Mouse (Mus musculus): ENCODE measurements at regions not wholly inside any gene's neighbourhood (a gene's known extent, or its start where the extent isn't known, plus 50 kb on each side); places are given as distances from the start of the nearest gene placed in this dataset.

DNA sequence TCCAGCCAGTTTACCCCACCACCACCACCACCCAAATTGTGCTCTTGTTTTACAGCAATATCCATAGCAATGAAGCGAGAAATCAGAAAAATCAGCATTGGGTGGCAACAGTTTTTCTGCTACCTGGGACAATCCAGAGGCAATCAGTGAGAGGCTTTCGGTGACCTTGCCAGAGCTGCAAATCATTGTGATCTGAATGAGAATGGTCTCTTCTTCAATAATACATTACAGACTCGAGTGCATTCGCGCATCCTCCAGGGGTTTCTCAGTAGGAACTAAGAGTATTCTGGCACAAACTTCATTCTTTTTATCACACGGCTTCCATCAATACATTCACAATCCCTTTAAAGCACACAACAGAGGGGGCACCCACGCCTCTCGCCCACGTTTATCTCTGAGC, 91.2 kb downstream of the Srek1 start:
- no peak for DNase-seq

GRCm38 (mm10) chr13:103680740-103681139, 93.7 kb downstream of the Srek1 start:
- no peak for DNase-seq

- DNase-seq, result no peak
Measured at GRCm38 (mm10) chr13:103680052-103680451, 94.4 kb downstream of the Srek1 start.

- no peak for DNase-seq
Measured at GRCm38 (mm10) chr13:103676831-103677230, 97.6 kb downstream of the Srek1 start.

- DNase-seq, result no peak
Measured at GRCm38 (mm10) chr13:103676221-103676620, 98.2 kb downstream of the Srek1 start.

GRCm38 (mm10) chr13:103670611-103671010, 103.8 kb downstream of the Srek1 start:
- no peak for DNase-seq

- DNase-seq, result no peak
Measured at GRCm38 (mm10) chr13:103669856-103670255, 104.6 kb downstream of the Srek1 start.

- DNase-seq, result no peak
Measured at GRCm38 (mm10) chr13:103667749-103668148, 106.7 kb downstream of the Srek1 start.

GRCm38 (mm10) chr13:103660248-103660996, 114.0 kb downstream of the Srek1 start:
- no peak for DNase-seq

GRCm38 (mm10) chr13:103655966-103656365, 118.4 kb downstream of the Srek1 start:
- DNase-seq, result no peak

DNA sequence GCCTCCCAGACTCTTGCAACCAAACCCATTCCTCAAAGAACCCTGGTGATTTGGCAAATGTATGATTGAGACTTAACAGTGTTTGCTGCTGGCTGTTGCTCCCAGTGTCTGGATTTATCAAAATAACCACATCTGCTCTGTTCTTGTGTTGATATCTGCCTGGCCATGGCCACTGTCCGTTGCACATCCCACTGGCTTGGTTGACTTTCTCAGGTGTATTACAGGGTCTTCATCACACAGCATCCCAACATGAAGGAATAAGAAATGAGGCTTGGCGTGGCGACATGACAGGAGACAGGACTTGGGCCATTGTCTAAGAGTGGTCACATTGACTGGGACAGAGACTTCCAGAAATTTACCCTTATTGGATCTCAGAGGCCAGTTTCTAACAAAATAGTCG, 121.2 kb downstream of the Srek1 start:
- no peak for DNase-seq

DNA sequence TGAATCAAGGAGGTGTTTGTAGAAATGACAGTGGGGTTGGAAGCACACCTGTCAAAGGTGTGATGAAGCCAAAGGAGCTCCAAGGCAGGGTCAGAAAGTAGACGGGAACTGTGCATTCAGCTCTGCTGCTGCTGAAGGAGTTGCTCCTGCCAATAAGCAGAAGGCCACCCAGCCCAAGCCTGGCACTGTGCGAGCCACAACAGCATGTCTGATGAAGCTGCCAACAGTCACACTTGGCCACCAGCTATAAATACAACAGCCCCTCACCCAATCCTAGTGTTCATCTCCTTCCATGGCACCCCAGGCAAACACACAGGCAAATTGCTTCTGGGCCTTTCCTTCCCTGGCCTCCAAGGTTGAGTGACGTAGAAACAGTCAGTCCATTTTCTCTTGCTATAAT, 125.0 kb downstream of the Srek1 start:
- DNase-seq, result no peak

- no peak for DNase-seq
Measured at GRCm38 (mm10) chr13:103648016-103648415, 126.4 kb downstream of the Srek1 start.

- no peak for DNase-seq
Measured at GRCm38 (mm10) chr13:103646035-103646434, 128.4 kb downstream of the Srek1 start.

DNA sequence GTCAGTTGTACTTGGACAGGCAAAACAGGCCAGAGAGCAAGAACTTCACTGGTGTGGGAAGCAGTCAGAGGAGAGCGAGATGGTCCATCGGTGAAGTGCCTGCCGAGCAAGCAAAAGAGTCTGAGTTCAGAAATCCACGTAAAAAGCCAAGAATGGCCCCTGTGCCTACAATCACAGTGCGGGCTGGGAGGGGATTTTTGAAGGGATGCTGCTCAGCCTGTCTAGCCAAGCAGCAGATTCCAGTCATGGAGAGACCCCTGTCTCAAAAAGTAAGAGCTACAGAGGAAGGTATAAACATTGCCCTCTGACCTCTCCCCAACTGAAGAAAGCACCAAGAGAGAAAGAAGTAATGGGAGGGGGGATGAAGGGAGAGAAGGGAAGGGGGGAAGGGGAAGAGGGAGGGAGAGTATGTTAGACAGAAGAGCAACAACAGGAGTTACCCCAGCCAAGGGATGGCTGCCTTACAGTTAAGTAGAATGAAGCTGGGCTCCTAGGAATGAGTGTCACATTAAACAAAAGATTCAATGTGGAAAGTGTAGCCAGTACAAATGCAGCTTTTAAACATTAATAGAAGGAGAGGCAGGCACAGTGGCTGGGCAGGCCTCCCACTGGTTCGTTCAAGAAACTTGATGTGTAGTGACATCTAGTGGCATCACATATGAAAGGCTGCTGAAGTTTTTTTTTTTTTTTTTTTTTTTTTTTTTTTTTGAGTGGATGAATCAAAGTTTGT, 130.2 kb downstream of the Srek1 start:
- DNase-seq, result no peak

- DNase-seq, result no peak
Measured at GRCm38 (mm10) chr13:103643486-103643885, 130.9 kb downstream of the Srek1 start.

- no peak for DNase-seq
Measured at GRCm38 (mm10) chr13:103642542-103643375, 131.6 kb downstream of the Srek1 start.

DNA sequence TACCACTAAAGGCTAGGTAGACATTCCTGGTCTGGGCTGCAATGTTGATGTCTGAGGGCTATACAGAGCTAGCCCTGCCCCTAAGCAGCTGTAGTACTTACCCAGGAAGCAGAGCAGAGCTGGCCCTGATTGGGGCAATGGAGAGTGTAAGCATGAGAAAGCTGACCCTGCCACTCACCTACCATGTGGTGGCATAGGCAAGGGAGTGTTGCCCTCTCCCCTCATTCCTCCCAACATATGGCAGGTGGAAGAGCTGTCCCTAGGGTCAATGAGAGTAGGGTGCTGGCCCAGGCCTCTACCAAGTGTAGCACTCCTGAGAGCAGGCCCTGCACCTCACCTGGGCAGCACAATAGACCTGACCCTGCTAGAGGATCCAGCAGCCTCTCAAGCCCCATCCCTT, 136.4 kb downstream of the Srek1 start:
- DNase-seq, result no peak

- no peak for DNase-seq
Measured at GRCm38 (mm10) chr13:103637414-103637813, 137.0 kb downstream of the Srek1 start.

DNA sequence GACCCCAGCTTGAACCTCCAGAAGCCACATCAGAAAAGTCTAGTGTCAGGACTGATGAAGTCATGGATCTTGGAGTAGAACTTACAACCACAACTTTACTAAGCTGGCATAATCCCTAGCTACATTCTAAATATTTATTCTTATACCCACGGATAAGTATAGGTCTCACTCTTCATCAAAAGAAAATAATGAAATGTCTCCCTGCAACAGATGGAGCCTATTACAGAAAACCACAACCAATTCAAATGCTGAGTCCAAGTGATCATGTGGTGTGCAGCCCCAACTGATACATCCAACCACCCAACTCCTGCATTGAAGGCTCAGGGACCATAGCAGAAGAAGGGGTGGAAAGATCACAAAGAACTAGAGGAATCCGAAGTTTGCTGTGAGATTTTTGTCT, 137.8 kb downstream of the Srek1 start:
- no peak for DNase-seq

- no peak for DNase-seq
Measured at GRCm38 (mm10) chr13:103623810-103624209, 150.6 kb downstream of the Srek1 start.

DNA sequence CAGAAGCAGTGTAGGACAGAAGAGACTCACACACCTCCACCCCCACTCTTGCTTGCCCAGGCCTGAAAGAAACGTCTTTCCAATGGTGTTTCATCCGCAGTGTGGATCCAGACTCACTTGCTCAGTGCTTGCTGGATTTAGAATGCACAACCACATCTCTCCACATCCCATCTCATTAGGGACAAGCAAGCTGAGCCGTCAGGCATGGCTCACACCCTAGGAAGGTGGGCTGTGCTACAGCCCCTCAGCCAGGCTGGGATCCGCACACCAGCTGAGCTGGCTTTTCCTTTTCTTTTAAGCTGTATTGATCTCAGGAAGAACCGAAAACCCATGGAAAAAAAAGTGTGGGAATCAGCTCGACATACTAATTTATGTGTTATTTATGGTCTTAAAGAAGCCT, 151.1 kb downstream of the Srek1 start:
- DNase-seq, result no peak

- no peak for DNase-seq
Measured at GRCm38 (mm10) chr13:103622324-103622723, 152.1 kb downstream of the Srek1 start.

All from layer of hippocampus, postnatal 36 days (tissue).